Mouse (Mus musculus): ENCODE results near the gene Rtca. TPM values are rescaled to one million over a fixed set of nuclear protein-coding genes. Genes with fewer than 3 reads are reported as not detected.

Gene Rtca
- polyA plus RNA-seq (2014; fragmentation: Nextera tagmentation; extraction: Ambion mirVana), result 118 and 119 TPM in 2 replicates

DNA sequence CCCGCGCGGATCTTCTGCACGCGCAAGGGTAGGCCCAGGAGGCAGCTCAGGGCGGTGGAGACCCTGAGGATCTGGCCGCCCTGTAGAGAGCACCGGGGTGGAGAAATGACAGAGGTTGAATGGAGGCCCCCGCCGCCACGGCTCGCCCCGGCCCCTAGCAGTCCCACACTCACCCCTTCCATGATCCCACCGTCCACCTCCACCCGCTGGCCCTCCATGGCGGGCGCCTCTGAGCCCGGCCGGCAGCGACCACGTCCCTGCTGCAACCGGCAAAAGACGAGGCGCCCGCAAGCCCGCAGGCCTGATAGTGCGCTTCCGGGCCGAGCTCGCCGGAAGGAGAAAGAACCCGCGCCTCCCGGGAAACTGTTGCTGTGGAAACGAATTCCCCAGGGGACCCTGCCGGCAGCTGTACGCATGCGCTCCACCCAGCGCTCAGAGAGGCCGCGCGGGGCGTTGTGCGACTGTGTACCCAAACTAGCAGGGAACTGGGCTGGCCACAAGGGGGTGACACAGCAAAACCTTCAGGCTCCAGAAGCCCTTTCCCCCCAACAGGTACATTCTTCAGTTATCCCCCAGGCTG, at the start of gene Rtca:
TSS of gene Rtca (minus strand) at position 437 of the 580 bp plus-strand sequence.
- under 1% methylated on average over 41 of the region's 44 CpGs for WGBS
- peak; percentile 90 for ATAC-seq (ENCODE audit: insufficient read depth, low FRiP score, low TSS enrichment)
- Histone ChIP-seq H3K9ac (ENCODE audit: low read length) (peak within 1 kb of the TSS; percentile 94), H3K4me2 (ENCODE audit: low read depth) (peak within 1 kb of the TSS; percentile 78), H3K4me1 (ENCODE audit: control insufficient read depth, insufficient read depth, low read length) (peaks cover 7% of the 10 kb centered on the region; the same call in 1 of the 2 replicates), H3K36me3 (ENCODE audit: control insufficient read depth, insufficient read depth, low read length) (peaks cover 5% of the 10 kb centered on the region; the same call in 1 of the 2 replicates), H3K27me3 (ENCODE audit: control insufficient read depth, insufficient read depth, low read length) (no peaks in the 10 kb centered on the region), H3K27ac (ENCODE audit: low read depth, low read length) (peak within 1 kb of the TSS; percentile 60; the same call in 1 of the 2 replicates), H3K4me3 (ENCODE audit: low read depth, low read length) (peak within 1 kb of the TSS; percentile 99), H3K9me3 (ENCODE audit: control insufficient read depth, low read length) (no peaks in the 10 kb centered on the region)
- peak; percentile 99 for DNase-seq (ENCODE audit: low spot score)

DNA sequence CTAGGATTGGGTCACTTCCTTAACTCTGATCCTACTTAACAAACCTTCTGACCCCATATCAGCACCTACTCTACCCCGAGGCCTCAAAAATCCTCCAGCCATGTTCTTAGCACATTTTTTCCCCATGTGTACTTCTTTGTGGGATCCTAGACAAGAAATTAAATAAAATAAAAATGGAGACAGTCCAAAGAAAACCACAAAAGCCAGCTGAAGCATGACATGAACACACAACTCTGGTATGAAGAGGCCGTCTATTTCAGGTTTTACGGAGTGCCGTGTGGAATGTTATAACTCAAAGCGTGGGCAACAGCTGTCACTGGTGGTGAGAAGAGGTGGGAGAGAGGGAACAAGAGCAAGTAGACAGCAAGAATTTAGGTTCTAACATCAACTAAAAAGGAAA, 43.4 kb upstream of the Rtca start:
- no peak overlapping the region for H3K4me2 ChIP-seq (ENCODE audit: low read depth)
- no peak for ATAC-seq (ENCODE audit: insufficient read depth, low FRiP score, low TSS enrichment)
- H3K27ac ChIP-seq (ENCODE audit: low read depth, low read length), result no peak overlapping the region
- H3K9me3 ChIP-seq (ENCODE audit: control insufficient read depth, low read length), result no peaks in the 10 kb centered on the region
- no peaks in the 10 kb centered on the region for H3K36me3 ChIP-seq (ENCODE audit: control insufficient read depth, insufficient read depth, low read length)
- no peak overlapping the region for H3K4me3 ChIP-seq (ENCODE audit: low read depth, low read length)
- WGBS, result 96% methylated on average over 5 of the region's 5 CpGs
- H3K4me1 ChIP-seq (ENCODE audit: control insufficient read depth, insufficient read depth, low read length), result no peaks in the 10 kb centered on the region
- DNase-seq (ENCODE audit: low spot score), result no peak
- no peak overlapping the region for H3K9ac ChIP-seq (ENCODE audit: low read length)
- no peaks in the 10 kb centered on the region for H3K27me3 ChIP-seq (ENCODE audit: control insufficient read depth, insufficient read depth, low read length)

DNA sequence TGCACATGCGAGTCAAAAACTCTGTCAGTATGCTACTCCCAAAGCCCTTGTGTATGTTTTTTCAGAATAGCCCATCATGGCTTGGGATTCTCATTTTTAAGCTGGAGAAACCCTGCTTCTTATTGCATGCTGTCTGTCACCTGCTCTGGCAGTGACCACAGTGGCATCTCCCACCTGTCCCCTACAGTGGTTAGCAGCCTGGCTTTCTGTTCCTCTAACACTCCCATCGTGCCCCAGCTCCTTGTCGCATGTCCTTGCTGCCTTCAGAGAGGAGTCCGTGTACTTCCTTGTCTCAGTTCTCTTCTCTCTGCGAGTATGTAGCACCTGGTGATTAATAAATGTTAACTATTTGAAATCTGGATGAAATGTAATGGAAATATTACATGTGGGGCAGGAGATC, 39.4 kb upstream of the Rtca start:
- Histone ChIP-seq H3K27me3 (ENCODE audit: control insufficient read depth, insufficient read depth, low read length) (no peaks in the 10 kb centered on the region), H3K36me3 (ENCODE audit: control insufficient read depth, insufficient read depth, low read length) (no peaks in the 10 kb centered on the region), H3K4me1 (ENCODE audit: control insufficient read depth, insufficient read depth, low read length) (no peaks in the 10 kb centered on the region), H3K9me3 (ENCODE audit: control insufficient read depth, low read length) (no peaks in the 10 kb centered on the region), H3K4me2 (ENCODE audit: low read depth) (no peak overlapping the region), H3K9ac (ENCODE audit: low read length) (no peak overlapping the region), H3K4me3 (ENCODE audit: low read depth, low read length) (no peak overlapping the region), H3K27ac (ENCODE audit: low read depth, low read length) (no peak overlapping the region)
- ATAC-seq (ENCODE audit: insufficient read depth, low FRiP score, low TSS enrichment) (no peak), DNase-seq (ENCODE audit: low spot score) (no peak)
- 95% methylated on average over 5 of the region's 5 CpGs for WGBS

- H3K4me2 ChIP-seq (ENCODE audit: low read depth), result no peak overlapping the region
- no peak for ATAC-seq (ENCODE audit: insufficient read depth, low FRiP score, low TSS enrichment)
- no peak overlapping the region for H3K9ac ChIP-seq (ENCODE audit: low read length)
- peaks cover 2% of the 10 kb centered on the region; the same call in 1 of the 2 replicates for H3K36me3 ChIP-seq (ENCODE audit: control insufficient read depth, insufficient read depth, low read length)
- no peak overlapping the region for H3K4me3 ChIP-seq (ENCODE audit: low read depth, low read length)
- no peak overlapping the region for H3K27ac ChIP-seq (ENCODE audit: low read depth, low read length)
- DNase-seq (ENCODE audit: low spot score), result no peak
- peaks cover 2% of the 10 kb centered on the region; the same call in 1 of the 2 replicates for H3K4me1 ChIP-seq (ENCODE audit: control insufficient read depth, insufficient read depth, low read length)
- H3K9me3 ChIP-seq (ENCODE audit: control insufficient read depth, low read length), result no peaks in the 10 kb centered on the region
- H3K27me3 ChIP-seq (ENCODE audit: control insufficient read depth, insufficient read depth, low read length), result no peaks in the 10 kb centered on the region; the same call in 1 of the 2 replicates
- WGBS, result 63% methylated on average over 3 of the region's 3 CpGs
These were observed 34.5 kb upstream of the Rtca start for GRCm38 (mm10) chr3:116542532-116542931.

DNA sequence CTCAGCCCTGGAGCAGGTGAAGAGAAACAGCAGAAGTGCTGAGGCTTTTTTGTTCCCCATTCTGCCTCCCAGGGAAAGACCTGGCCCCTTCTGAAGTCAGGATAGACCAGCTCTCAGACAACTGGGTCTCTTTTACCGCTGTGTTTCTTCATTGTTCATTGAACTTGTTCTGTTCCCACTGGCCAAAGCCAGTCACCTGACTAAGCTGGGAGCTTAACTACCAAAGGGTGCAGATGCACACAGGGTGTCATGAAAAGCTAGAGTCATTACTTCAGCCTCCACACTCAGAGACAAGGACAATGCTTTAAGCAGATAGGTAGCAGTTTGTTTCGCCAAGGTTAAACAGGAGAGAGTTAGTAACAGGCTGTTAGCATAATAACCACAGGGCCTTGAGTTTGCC, 34.1 kb upstream of the Rtca start:
- no peaks in the 10 kb centered on the region; the same call in 1 of the 2 replicates for H3K27me3 ChIP-seq (ENCODE audit: control insufficient read depth, insufficient read depth, low read length)

DNA sequence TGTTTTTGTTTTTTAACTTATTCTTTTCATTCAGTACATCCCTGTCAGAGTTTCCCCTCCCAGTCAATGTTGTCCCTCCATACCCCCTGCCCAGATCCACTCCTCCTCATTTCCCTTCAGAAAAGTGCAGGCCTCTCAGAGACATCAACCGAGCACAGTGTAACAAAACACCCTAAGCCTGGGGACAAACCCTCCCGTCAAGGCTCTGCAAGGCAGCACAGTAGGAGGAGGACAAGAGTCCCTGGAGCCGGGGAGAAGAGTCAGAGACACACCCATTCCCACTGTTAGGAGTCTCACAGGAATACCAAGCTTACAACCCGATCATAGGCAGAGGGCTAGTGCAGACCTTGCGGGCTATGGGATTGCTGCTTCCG, 29.2 kb upstream of the Rtca start:
- H3K36me3 ChIP-seq (ENCODE audit: control insufficient read depth, insufficient read depth, low read length), result peaks cover 5% of the 10 kb centered on the region
- ATAC-seq (ENCODE audit: insufficient read depth, low FRiP score, low TSS enrichment), result peak; percentile 92
- H3K9me3 ChIP-seq (ENCODE audit: control insufficient read depth, low read length), result no peaks in the 10 kb centered on the region
- WGBS, result 12% methylated on average over 6 of the region's 6 CpGs
- DNase-seq (ENCODE audit: low spot score), result peak; percentile 49
- peak overlapping the region; percentile 32; the same call in 1 of the 2 replicates for H3K4me2 ChIP-seq (ENCODE audit: low read depth)
- H3K4me1 ChIP-seq (ENCODE audit: control insufficient read depth, insufficient read depth, low read length), result peaks cover 15% of the 10 kb centered on the region
- no peaks in the 10 kb centered on the region; the same call in 1 of the 2 replicates for H3K27me3 ChIP-seq (ENCODE audit: control insufficient read depth, insufficient read depth, low read length)
- peak overlapping the region; percentile 91 for H3K27ac ChIP-seq (ENCODE audit: low read depth, low read length)
- H3K4me3 ChIP-seq (ENCODE audit: low read depth, low read length), result no peak overlapping the region
- peak overlapping the region; percentile 29 for H3K9ac ChIP-seq (ENCODE audit: low read length)

More for the DNA sequence above, 34.1 kb upstream of the Rtca start:
- H3K9ac ChIP-seq (ENCODE audit: low read length), result no peak overlapping the region
- peaks cover 6% of the 10 kb centered on the region; the same call in 1 of the 2 replicates for H3K4me1 ChIP-seq (ENCODE audit: control insufficient read depth, insufficient read depth, low read length)
- H3K4me3 ChIP-seq (ENCODE audit: low read depth, low read length), result no peak overlapping the region
- WGBS, result 49% methylated on average over 2 of the region's 2 CpGs
- no peak for ATAC-seq (ENCODE audit: insufficient read depth, low FRiP score, low TSS enrichment)
- H3K36me3 ChIP-seq (ENCODE audit: control insufficient read depth, insufficient read depth, low read length), result peaks cover 2% of the 10 kb centered on the region; the same call in 1 of the 2 replicates
- no peak for DNase-seq (ENCODE audit: low spot score)
- H3K4me2 ChIP-seq (ENCODE audit: low read depth), result no peak overlapping the region
- no peaks in the 10 kb centered on the region for H3K9me3 ChIP-seq (ENCODE audit: control insufficient read depth, low read length)
- H3K27ac ChIP-seq (ENCODE audit: low read depth, low read length), result no peak overlapping the region

GRCm38 (mm10) chr3:116536428-116537199, 28.6 kb upstream of the Rtca start:
- Histone ChIP-seq H3K27me3 (ENCODE audit: control insufficient read depth, insufficient read depth, low read length) (no peaks in the 10 kb centered on the region; the same call in 1 of the 2 replicates), H3K36me3 (ENCODE audit: control insufficient read depth, insufficient read depth, low read length) (peaks cover 5% of the 10 kb centered on the region), H3K9ac (ENCODE audit: low read length) (peak overlapping the region; percentile 20; the same call in 1 of the 2 replicates), H3K4me1 (ENCODE audit: control insufficient read depth, insufficient read depth, low read length) (peaks cover 15% of the 10 kb centered on the region), H3K9me3 (ENCODE audit: control insufficient read depth, low read length) (no peaks in the 10 kb centered on the region), H3K4me3 (ENCODE audit: low read depth, low read length) (no peak overlapping the region), H3K27ac (ENCODE audit: low read depth, low read length) (peak overlapping the region; percentile 91), H3K4me2 (ENCODE audit: low read depth) (peak overlapping the region; percentile 32)
- ATAC-seq (ENCODE audit: insufficient read depth, low FRiP score, low TSS enrichment) (peak; percentile 95), DNase-seq (ENCODE audit: low spot score) (peak; percentile 50)
- 13% methylated on average over 16 of the region's 16 CpGs for WGBS

DNA sequence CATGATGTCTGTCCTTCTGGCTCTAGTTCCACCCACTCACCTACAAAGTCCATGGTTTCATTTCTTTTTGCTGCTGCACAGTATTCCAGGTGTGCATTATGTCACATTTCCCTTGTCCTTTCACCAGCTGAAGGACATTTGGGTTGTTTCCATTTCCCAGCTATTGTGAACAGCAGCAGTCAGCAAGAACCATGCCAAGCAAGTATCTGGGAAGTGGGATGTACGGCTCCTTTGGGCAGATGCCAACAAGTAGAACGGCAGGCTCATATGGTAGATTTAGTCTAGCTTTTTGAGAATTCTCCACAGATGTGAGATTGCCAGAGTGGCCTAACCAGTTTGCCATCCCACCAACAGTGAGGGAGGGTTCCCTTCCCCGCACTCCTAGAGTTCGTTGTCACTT, 22.8 kb upstream of the Rtca start:
- ATAC-seq (ENCODE audit: insufficient read depth, low FRiP score, low TSS enrichment) (no peak), DNase-seq (ENCODE audit: low spot score) (no peak)
- H3K27ac ChIP-seq (ENCODE audit: low read depth, low read length), result no peak overlapping the region
- no peaks in the 10 kb centered on the region for H3K27me3 ChIP-seq (ENCODE audit: control insufficient read depth, insufficient read depth, low read length)
- H3K4me1 ChIP-seq (ENCODE audit: control insufficient read depth, insufficient read depth, low read length), result no peaks in the 10 kb centered on the region
- H3K9ac ChIP-seq (ENCODE audit: low read length), result no peak overlapping the region
- no peak overlapping the region for H3K4me2 ChIP-seq (ENCODE audit: low read depth)
- H3K9me3 ChIP-seq (ENCODE audit: control insufficient read depth, low read length), result no peaks in the 10 kb centered on the region
- 97% methylated on average over 4 of the region's 4 CpGs for WGBS
- H3K36me3 ChIP-seq (ENCODE audit: control insufficient read depth, insufficient read depth, low read length), result peaks cover 2% of the 10 kb centered on the region; the same call in 1 of the 2 replicates
- no peak overlapping the region for H3K4me3 ChIP-seq (ENCODE audit: low read depth, low read length)

Measured in neural tube, embryonic 11.5 days (tissue).